Mouse (Mus musculus) midbrain, embryonic 10.5 days (tissue): ENCODE data around the gene Prr14. TPM values are rescaled to one million over a fixed set of nuclear protein-coding genes. Genes with fewer than 3 reads are reported as not detected.
"Not testable (repeated sequence)": the region's sequence is repeated elsewhere in the genome, so short reads cannot be mapped to it uniquely, and the experiment has no call there.

Experiments
- DNase-seq: peaks from one replicate; pipeline ENCODE4 v3.0.0-alpha.2; 2017; ENCODE audit warnings: low spot score
- H3K27ac ChIP-seq: fragments of 300-500 bp; sonication (generic); replicated peaks from 2 replicates; pipeline ENCODE4 v1.5.1; 2016; ENCODE audit warnings: mild to moderate bottlenecking
- H3K27me3 ChIP-seq: fragments of 300-500 bp; sonication (generic); 2 replicates; pipeline ENCODE4 v1.6.1; 2016; ENCODE audit warnings: low read depth, mild to moderate bottlenecking; ENCODE audit not compliant: poor library complexity, severe bottlenecking
- H3K36me3 ChIP-seq: fragments of 300-500 bp; sonication (generic); 2 replicates; pipeline ENCODE4 v1.6.1; 2016; ENCODE audit warnings: mild to moderate bottlenecking, moderate library complexity
- H3K4me1 ChIP-seq: fragments of 300-500 bp; sonication (generic); 2 replicates; pipeline ENCODE4 v1.6.1; 2016
- H3K4me3 ChIP-seq: fragments of 300-500 bp; sonication (generic); 2 replicates; pipeline ENCODE4 v1.5.1; 2016; ENCODE audit warnings: mild to moderate bottlenecking, moderate library complexity
- H3K9me3 ChIP-seq: fragments of 300-500 bp; sonication (generic); replicated peaks from 2 replicates; pipeline ENCODE4 v1.6.1; 2016; ENCODE audit warnings: mild to moderate bottlenecking
- WGBS: fragments of 180-500 bp; shearing (Covaris S2); methylation state at CpG from one replicate; pipeline ENCODE4 v1.1.7; 2016; 5-methylcytosine and 5-hydroxymethylcytosine counted together
- polyA plus RNA-seq: library from polyadenylated mRNA; unstranded; fragments of >200 nt; fragmentation: Nextera tagmentation; extraction: Ambion mirVana; gene quantifications from 2 replicates; pipeline ENCODE4 v1.2.1, GENCODE M21; 2016

The Prr14 gene
- 56.0 and 59.6 TPM in 2 replicates for polyA plus RNA-seq

DNA sequence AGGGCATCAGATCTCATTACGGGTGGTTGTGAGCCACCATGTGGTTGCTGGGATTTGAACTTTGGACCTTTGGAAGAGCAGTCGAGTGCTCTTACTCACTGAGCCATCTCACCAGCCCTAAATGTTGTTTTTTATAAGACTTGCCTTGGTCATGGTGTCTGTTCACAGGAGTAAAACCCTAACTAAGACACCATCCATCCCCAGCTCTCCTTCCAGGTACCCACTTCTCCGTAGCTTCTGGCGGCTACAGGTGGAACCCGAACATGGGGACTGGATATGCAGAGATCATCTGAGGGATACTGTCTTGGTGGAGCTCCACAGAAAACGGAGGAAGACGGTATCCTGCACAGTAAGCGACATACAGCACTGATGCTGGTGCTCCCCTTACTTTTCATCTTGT is at the start of gene Prr14:
Prr14 (plus strand) TSS at position 301 of the 400 bp plus-strand sequence.
- H3K4me1 ChIP-seq, H3K27ac ChIP-seq, DNase-seq, H3K27me3 ChIP-seq, H3K4me3 ChIP-seq: not testable (repeated sequence)
- peaks cover 92% of the 10 kb centered on the region for H3K36me3 ChIP-seq
- peaks cover 19% of the 10 kb centered on the region for H3K9me3 ChIP-seq
- whole genome bisulfite sequencing: 94% methylated on average over 8 of the region's 8 CpGs

- Histone ChIP-seq H3K36me3 (peaks cover 5% of the 10 kb centered on the region), H3K4me1 (peaks cover 4% of the 10 kb centered on the region), H3K9me3 (no peaks in the 10 kb centered on the region), H3K27ac (no peak overlapping the region), H3K4me3 (no peak overlapping the region), H3K27me3 (no peaks in the 10 kb centered on the region)
- 74% methylated on average over 2 of the region's 2 CpGs for WGBS
- DNase-seq: no peak
These were observed 48.0 kb upstream of the Prr14 start for GRCm38 (mm10) chr7:127411418-127411817.

- DNase-seq: peak; percentile 95
- Histone ChIP-seq H3K27ac (peak within 1 kb of the TSS; percentile 93), H3K4me1 (peaks cover 22% of the 10 kb centered on the region), H3K4me3 (peak within 1 kb of the TSS; percentile 93), H3K27me3 (peaks cover 18% of the 10 kb centered on the region), H3K36me3 (peaks cover 27% of the 10 kb centered on the region), H3K9me3 (no peaks in the 10 kb centered on the region)
- under 1% methylated on average over 48 of the region's 48 CpGs for WGBS
These were observed 37.8 kb upstream of the Prr14 start, which contains the start of gene Zfp688 for GRCm38 (mm10) chr7:127421388-127422191. Gene Zfp688 (minus strand): TSS chr7:127422068.

GRCm38 (mm10) chr7:127422247-127422646 is 37.2 kb upstream of the Prr14 start:
- peak overlapping the region; percentile 93 for H3K4me3 ChIP-seq
- no peaks in the 10 kb centered on the region for H3K9me3 ChIP-seq
- DNase-seq: no peak
- 2% methylated on average over 15 of the region's 15 CpGs for WGBS
- H3K4me1 ChIP-seq: peaks cover 22% of the 10 kb centered on the region
- H3K36me3 ChIP-seq: peaks cover 25% of the 10 kb centered on the region
- H3K27me3 ChIP-seq: peaks cover 18% of the 10 kb centered on the region
- peak overlapping the region; percentile 93; the same call in 1 of the 2 replicates for H3K27ac ChIP-seq

- H3K27ac ChIP-seq: no peak overlapping the region
- no peak overlapping the region for H3K4me3 ChIP-seq
- 83% methylated on average over 3 of the region's 3 CpGs for WGBS
- DNase-seq: no peak
- no peaks in the 10 kb centered on the region for H3K36me3 ChIP-seq
- peaks cover 18% of the 10 kb centered on the region for H3K27me3 ChIP-seq
- peaks cover 22% of the 10 kb centered on the region for H3K4me1 ChIP-seq
- H3K9me3 ChIP-seq: no peaks in the 10 kb centered on the region
These were observed 34.1 kb upstream of the Prr14 start for GRCm38 (mm10) chr7:127425291-127425690.

- DNase-seq: no peak
- Histone ChIP-seq H3K4me1 (peaks cover 19% of the 10 kb centered on the region), H3K27me3 (peaks cover 18% of the 10 kb centered on the region), H3K9me3 (no peaks in the 10 kb centered on the region), H3K36me3 (no peaks in the 10 kb centered on the region), H3K27ac (no peak overlapping the region), H3K4me3 (no peak overlapping the region)
- 85% methylated on average over 2 of the region's 2 CpGs for WGBS
These were observed 33.5 kb upstream of the Prr14 start for GRCm38 (mm10) chr7:127425911-127426310.

DNA sequence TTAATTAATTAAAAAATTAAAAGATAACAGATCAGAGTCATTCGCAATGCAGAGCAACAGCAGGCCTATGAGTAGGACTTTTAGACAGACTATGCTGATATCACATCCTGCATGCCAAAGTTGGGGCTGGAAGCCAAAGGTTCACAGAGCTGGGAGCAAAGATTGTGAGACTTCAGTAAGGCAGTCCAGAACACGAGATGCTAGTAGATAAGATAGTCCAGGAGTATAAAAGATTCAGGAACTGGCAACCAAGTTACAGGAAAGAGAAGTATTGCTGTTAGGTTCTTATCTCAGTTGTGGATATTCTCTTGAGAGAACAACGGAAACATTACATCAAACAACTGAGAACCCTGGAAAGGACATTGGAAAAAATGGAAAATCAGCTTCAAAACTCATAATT is 33.1 kb upstream of the Prr14 start:
- H3K27me3 ChIP-seq: peaks cover 18% of the 10 kb centered on the region

GRCm38 (mm10) chr7:127435206-127435605 is 24.2 kb upstream of the Prr14 start:
- Histone ChIP-seq H3K36me3 (0 out of 2 replicates have a peak, but pooled peaks cover under 1% of the 10 kb centered on the region), H3K4me1 (no peaks in the 10 kb centered on the region), H3K27me3 (no peaks in the 10 kb centered on the region), H3K27ac (no peak overlapping the region), H3K9me3 (peaks cover 14% of the 10 kb centered on the region; the same call in 1 of the 2 replicates), H3K4me3 (no peak overlapping the region)
- WGBS: 89% methylated on average over 4 of the region's 4 CpGs
- DNase-seq: no peak

More for the DNA sequence above, 33.1 kb upstream of the Prr14 start:
- H3K27ac ChIP-seq: no peak overlapping the region
- H3K4me3 ChIP-seq: no peak overlapping the region
- 71% methylated on average over 3 of the region's 3 CpGs for WGBS
- DNase-seq: no peak
- no peaks in the 10 kb centered on the region for H3K36me3 ChIP-seq
- H3K4me1 ChIP-seq: peaks cover 14% of the 10 kb centered on the region
- no peaks in the 10 kb centered on the region for H3K9me3 ChIP-seq

DNA sequence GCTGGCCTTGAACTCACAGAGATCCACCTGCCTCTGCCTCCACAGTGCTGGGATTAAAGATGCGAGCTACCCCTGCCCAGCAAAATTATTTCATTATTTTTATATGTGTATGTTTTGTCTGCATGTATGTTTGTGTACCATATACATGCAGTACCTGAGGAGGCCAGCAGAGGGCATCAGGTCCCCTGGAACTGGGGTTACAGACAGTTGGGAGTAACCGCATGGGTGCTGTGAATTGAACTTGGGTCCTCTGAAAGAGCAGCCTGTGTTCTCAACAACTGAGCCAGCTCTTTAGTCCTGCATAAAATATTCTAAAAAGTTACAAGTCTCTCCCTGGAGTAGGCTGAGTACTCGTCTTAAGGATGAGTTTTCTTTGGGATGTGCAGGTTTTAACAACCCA is 21.7 kb upstream of the Prr14 start:
- DNase-seq: no peak
- WGBS: 90% methylated on average over 3 of the region's 3 CpGs

DNA sequence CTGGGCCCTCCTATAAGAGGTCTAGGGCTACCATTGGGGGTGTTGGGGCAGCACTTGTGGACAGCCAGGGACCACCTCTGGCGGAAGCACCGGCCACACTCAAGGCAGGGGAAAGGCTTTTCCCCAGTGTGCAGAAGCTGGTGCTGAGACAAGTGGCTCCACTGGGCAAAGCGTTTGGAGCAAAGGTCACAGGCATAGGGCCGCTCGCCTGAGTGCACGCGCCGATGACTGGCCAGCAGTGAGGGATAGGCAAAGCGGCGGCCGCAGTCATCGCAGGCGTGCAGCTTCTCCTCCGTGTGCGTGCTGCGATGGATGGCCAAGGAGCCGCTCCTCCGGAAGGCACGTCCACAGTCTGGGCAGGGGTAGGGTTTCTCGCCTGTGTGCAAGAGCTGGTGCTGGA is 15.4 kb upstream of the Prr14 start:
- Histone ChIP-seq H3K36me3 (peaks cover 72% of the 10 kb centered on the region), H3K27ac (no peak overlapping the region)
- 89% methylated on average over 20 of the region's 20 CpGs for WGBS

More for the DNA sequence above, 21.7 kb upstream of the Prr14 start:
- H3K27me3 ChIP-seq: no peaks in the 10 kb centered on the region
- no peak overlapping the region for H3K4me3 ChIP-seq
- peaks cover 14% of the 10 kb centered on the region; the same call in 1 of the 2 replicates for H3K9me3 ChIP-seq
- H3K27ac ChIP-seq: no peak overlapping the region
- peaks cover 22% of the 10 kb centered on the region for H3K36me3 ChIP-seq
- H3K4me1 ChIP-seq: no peaks in the 10 kb centered on the region

GRCm38 (mm10) chr7:127448521-127449300 is 10.7 kb upstream of the Prr14 start, which contains the start of gene Zfp689:
Gene Zfp689 (minus strand): TSS chr7:127449158.
- no peaks in the 10 kb centered on the region for H3K27me3 ChIP-seq
- H3K4me3 ChIP-seq: peak within 1 kb of the TSS; percentile 93
- DNase-seq: peak; percentile 93
- peak within 1 kb of the TSS; percentile 99 for H3K27ac ChIP-seq
- H3K4me1 ChIP-seq: peaks cover 53% of the 10 kb centered on the region
- H3K9me3 ChIP-seq: no peaks in the 10 kb centered on the region
- under 1% methylated on average over 54 of the region's 54 CpGs for whole genome bisulfite sequencing
- peaks cover 71% of the 10 kb centered on the region for H3K36me3 ChIP-seq

More for the DNA sequence above, 15.4 kb upstream of the Prr14 start:
- Histone ChIP-seq H3K4me3 (no peak overlapping the region), H3K9me3 (no peaks in the 10 kb centered on the region), H3K27me3 (no peaks in the 10 kb centered on the region), H3K4me1 (peaks cover 15% of the 10 kb centered on the region)
- DNase-seq: no peak

DNA sequence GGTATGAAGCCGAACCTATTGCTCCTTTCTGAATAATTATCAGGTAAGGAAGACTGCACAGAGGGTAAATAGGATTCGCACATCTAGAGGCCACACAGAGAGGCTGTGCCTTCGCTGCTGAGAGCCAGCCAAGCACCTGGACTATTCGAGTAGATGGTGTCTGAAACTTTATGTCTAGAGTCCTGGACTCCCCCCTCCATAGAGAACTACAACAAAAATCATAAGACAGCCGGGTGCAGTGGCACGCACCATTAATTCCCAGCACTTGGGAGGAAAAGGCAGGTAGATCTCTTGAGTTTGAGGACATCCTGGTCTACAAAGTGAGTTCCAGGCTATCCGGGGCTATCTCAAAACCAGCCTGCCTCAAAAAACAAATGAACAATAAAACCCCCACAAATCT is 9.4 kb upstream of the Prr14 start:
- Histone ChIP-seq H3K9me3 (no peaks in the 10 kb centered on the region), H3K27me3 (no peaks in the 10 kb centered on the region), H3K4me3 (peak overlapping the region; percentile 93), H3K36me3 (peaks cover 69% of the 10 kb centered on the region), H3K4me1 (peaks cover 47% of the 10 kb centered on the region), H3K27ac (peak overlapping the region; percentile 99)
- DNase-seq: no peak
- 89% methylated on average over 7 of the region's 7 CpGs for WGBS
